Mouse (Mus musculus) cerebellum, adult (tissue): ENCODE measurements around the gene Kcnip1.

Source experiments
- ATAC-seq: cut with Nextera tagmentation; 2 replicates; pipeline ENCODE4 v1.9.2; 2017; ENCODE audit warnings: mild to moderate bottlenecking, moderate library complexity, mixed read lengths; ENCODE audit not compliant: insufficient number of reproducible peaks, low FRiP score, low TSS enrichment

Kcnip1 gene

DNA sequence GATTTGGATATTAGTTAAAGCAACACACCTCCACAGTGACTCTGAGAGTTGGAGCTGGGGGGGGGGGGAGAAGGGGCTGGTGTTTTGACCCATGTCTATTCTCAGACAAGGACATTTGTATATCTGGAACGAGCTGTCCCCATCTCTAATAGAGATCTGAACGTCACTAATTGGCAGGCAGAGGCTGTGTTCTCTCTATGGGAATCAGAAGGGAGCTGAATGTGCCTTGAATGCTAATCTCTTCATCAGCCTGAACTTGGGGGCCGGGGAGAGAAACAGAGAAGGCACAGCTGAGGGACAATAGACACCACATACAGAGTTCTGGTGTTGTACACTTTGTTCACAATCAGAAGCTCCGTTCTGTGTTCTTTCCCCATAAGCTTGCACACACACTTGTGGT is 206.4 kb downstream of the Kcnip1 start:
- ATAC-seq, result no peak

DNA sequence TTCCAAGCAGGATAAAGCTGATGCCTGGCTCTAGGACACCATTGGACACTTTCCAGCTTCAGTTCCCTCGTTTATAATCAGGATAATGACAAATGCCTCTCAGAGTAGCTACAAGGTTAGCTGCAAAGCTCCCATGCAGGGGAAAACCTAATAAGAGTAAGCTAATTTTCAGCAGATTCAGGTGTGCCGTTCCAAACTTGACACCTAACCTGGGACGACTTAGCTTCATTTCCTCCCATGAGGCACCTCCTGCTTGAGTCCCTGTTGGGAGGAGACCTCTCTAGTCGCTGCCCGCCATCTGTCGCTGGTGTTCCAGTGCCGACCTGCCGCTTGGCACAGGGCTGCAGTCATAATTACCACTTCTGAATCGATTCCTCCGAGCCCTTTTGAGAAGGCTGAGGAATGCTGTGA is 211.4 kb downstream of the Kcnip1 start:
- ATAC-seq, result peak; percentile 83

GRCm38 (mm10) chr11:33780263-33780662 is 212.7 kb downstream of the Kcnip1 start:
- no peak for ATAC-seq

GRCm38 (mm10) chr11:33772615-33773141 is 220.3 kb downstream of the Kcnip1 start:
- ATAC-seq, result peak; percentile 83

DNA sequence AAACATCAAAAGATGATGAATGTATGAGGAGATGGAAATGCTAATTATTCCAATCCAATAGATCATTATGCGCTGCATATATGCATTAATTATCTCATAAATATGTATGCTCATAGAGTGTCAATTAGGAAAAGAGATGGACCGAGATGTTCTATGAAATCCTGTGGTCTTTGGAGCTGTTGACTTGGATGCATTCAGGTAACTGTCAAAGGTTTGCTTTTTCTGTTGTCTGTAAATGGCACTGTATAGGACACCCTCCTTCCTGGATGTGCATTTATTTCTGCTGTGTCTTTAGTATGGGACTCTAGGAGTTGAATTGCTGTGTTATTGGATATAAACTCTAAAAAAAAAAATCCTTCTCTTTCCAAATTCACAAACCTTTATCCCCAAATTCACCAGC is 220.9 kb downstream of the Kcnip1 start:
- no peak for ATAC-seq

DNA sequence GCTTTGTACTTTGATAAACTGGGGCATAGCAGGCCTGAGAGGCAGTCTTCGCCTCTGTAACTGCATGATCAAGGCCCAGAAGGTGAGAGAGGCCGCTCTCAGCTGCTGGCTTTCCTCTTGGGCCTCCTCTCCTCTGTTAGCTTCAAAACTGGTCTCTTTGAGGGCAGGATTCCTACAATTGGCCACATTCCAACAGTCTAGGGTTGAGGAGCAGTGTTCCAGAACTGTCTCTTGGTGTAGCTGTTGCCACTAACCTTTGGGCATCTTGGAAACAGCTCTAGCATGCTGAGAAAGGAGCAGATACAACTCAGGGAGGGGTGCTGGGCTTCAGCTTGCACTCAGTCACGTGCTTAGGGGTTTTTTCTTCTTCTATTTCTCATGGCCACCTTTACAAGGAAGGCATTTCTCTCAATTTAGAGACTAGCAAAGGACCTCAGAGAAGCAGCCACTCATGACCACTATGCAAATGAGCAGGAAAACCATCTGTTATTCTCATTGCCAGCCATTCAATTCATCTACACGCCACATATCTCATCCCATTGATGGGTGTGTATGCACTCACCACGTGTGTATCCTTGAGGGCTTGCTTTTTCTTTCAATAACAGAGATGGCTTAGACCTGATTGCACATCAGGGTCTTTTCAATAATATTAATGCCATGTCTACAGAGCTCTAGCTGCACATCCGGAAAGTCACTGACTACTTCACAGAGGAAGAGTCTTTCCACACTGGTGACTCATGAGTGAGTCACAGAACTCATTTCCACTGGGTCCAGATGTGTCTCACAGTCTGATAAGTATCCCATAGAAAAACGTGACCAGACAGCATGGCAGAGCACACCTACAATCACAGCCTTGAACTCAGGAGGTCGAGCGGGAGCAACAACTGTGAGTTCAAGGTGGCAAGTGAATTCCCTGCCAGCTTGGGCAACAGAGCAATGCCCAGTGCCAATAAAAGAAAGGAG is 225.7 kb downstream of the Kcnip1 start:
- no peak for ATAC-seq

DNA sequence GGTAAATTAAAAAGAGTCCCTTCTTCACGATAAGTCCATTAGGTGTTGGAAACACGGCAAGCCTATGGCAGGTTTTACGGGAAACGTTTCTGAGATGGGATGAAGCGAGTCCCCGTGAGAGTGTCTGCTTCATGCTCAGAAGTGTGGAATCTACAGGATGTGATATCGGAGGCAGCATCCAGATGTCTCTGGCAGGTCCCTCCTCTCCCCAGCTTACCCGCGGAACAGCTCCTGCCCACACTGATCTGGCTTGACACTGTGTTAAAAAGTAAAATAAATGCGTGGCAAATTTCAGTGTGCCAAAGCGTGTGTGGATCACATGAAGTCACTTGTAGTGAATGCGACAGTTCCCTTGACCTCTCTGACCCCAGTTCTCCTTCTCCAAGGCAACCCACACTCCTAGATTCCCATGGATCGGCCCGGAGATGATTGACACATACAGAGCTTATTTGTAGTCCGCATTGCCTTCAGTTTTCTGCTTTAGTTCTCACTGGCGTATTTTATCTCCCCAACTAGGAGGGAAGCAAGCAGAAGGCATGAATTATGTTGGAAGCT is 231.7 kb downstream of the Kcnip1 start:
- ATAC-seq, result no peak

DNA sequence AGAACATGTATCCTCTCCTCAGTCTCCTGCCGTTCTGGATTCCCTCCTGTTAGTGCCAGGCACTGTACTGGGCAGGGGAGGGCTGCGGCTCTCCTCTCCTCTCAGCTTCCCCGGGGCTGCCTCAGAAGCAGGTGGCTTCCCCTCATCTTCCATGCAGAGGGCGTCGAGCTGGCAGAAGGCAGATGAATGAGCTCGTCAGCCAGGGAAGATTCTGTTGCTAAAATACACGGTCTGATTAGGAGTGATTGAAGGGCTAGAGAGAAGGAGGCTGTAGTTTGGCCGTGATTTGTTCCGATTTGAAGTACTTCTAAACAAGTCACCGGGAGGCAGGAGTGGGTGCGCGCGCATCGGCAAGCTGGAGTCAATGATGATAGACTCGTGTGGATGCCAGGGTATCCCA is 236.3 kb downstream of the Kcnip1 start:
- no peak for ATAC-seq

DNA sequence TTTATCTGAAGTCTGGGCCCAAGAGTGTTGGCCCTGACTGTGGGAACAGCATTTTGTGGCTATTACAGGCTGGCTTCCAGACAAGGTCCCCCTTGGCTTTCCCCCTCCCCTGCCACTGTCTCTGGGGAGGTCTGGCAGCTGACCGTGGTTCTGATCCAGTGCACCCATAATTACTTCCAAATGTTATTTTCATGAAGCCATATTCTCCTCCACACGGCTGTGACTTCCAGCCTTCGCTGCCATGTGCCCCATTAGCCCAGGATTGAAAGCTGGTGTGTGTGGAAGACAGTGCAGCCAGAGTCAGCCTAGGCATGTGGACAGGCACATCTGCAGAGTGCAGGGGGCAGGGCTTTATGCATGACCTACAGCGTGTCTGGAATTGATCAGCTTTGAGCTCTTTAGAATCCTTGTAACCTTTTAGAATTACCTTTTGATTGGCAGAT is 240.5 kb downstream of the Kcnip1 start:
- no peak for ATAC-seq

- no peak for ATAC-seq
These were observed 241.4 kb downstream of the Kcnip1 start for GRCm38 (mm10) chr11:33751503-33751902.

DNA sequence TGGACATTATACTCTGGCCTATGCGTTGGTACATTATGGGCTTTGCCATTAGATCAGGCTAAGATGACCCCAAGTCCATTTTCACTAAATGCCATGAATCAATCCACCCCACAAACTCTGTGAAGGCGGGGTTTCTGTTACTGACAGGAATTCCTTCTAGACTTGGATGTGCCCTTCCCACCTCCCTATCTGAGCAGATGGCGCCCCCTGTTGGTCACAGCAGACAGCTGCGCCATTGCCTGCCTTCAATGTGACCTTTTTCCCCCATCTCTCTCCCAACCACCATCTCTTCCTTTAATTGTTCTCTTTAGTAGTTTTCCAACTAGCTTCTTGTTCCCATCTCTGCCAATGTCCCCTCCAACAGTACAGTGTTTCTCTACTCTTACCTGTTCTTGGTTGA is 243.0 kb downstream of the Kcnip1 start:
- ATAC-seq, result no peak

DNA sequence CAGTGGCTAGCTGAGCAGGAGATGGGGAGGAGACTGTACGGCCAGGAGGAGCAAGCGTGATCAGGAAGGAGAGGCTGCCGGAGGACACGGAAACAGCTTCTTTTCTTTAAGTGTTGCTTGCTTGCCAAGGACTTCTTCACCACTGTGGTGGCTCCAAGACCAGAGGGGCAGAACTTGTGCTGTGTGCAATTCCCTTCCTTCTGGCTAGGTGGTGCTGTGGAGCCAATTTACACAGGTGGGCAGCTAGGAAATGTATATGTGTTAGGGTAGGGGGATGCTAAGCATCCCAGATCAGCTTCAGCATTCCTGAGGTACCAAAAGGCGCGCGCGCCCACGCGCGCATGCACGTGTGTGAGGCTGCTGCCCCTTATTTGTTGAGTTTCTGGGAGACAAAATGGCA is 243.5 kb downstream of the Kcnip1 start:
- no peak for ATAC-seq

GRCm38 (mm10) chr11:33748754-33749153 is 244.2 kb downstream of the Kcnip1 start:
- no peak for ATAC-seq

- peak; percentile 37; the same call in 1 of the 2 replicates for ATAC-seq
These were observed 245.5 kb downstream of the Kcnip1 start for GRCm38 (mm10) chr11:33747402-33747955.

DNA sequence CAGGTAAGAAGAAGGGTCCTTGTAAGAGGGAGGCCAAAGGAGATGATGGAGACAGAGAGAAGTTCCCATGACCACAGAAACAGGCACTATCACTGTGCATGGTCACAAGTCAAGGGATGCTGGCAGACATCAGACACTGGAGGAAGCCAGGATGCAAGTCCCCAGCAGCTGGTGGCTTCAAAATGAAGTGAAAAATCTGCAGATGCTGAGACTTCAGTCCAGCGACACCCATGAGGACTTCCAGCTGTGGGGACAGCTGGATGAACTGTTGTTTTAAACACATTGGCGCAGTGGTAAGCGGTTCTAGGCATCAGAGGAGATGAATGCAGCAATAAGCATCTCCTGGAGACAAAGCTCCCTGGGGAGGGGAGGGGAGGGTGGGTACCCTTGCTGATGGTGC is 246.6 kb downstream of the Kcnip1 start:
- ATAC-seq, result no peak

DNA sequence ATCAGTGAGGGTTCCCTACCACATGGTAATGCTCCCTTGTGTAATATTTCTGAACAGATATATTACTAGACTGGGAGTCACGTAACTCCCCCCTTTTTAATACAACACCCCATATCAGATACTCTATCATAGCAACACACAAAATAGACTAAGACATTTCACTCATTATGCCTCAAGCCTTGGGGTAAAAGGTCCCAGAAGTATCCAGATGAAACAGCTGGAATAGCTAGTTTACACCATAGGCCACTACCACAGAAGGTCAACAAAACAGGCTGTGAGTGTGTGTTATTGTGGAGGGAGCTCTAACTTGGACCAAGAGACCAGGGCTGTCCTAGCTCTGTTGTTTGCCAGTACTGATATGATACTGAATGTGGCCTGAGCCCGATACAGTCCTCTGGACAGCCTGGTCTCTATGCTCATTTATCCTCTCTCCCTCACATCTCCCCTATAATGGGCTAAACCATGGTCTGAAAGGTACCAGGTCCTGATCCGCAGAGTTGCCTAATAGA is 247.1 kb downstream of the Kcnip1 start:
- no peak for ATAC-seq

DNA sequence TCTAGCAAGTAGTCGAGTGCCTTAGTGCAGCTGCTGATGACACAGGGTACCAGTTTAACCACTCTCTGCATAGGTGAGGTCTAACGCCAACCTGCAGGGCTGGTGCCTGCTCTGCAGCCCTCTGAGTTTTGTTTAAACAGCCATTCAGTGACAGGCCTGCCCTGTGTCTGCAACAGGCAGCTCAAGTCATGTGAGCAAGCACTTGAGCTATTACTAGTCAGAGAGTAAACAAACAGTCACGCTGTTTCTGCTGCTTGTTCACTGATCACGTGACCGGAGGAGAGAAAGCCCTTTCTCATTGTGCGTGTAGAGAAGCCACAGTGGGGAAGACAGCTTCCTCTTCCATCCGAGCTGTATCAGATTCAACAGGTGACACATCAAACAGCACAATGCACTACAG is 248.5 kb downstream of the Kcnip1 start:
- ATAC-seq, result no peak

GRCm38 (mm10) chr11:33740187-33740586 is 252.8 kb downstream of the Kcnip1 start:
- ATAC-seq, result no peak

- no peak for ATAC-seq
These were observed 256.5 kb downstream of the Kcnip1 start for GRCm38 (mm10) chr11:33736426-33736825.

DNA sequence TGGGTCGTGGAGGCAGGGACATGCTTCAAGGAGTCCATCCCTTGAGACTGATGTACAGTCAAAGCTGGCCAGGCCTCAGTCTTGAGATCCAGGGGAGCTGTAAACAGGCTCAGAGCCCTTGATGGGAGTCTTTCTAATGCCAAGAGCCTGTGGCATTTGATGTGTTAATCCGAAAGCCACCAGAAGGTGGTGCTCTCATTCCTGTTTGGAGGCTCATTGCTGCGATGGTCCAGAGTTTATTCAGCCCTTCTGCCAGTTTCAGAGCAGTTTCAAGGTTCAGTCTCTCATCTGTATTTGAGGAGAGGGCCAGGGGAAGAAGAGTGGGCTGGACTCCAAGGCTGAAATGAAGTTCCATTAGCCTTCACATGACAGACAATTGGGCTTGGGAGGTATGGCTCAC is 259.7 kb downstream of the Kcnip1 start:
- peak; percentile 56; the same call in 1 of the 2 replicates for ATAC-seq

DNA sequence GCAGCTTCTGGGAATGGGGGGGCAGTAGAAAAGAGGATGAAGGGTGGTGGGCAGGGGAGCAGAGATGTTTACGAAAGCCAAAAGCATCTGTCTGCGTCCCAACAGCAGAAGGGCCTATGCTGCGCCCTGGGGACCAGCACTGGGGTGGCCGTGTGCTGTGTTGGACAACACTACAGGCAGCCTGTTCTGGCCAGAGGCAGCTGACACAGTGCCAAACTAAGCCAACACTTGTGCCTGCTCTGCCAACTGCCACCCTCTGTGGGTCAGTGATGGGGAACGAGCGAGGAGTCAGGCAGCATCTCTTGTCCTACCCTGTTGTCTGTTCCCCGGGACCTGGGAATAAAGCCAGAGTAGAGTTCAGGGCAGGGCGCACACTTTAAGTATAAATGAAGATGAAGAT is 260.6 kb downstream of the Kcnip1 start:
- ATAC-seq, result 0 out of 2 replicates have a peak, but pooled peaks have one; percentile 26
